Mouse (Mus musculus) spleen, adult 2 months (tissue): ENCODE data around the gene Tmem259. TPM values are rescaled to one million over a fixed set of nuclear protein-coding genes. Genes with fewer than 3 reads are reported as not detected.
A peak's percentile ranks its signal among the peaks of the same experiment; 100 is the strongest.

Experiments used
- DNase-seq, 2 experiments: peaks; one replicate each; pipeline versions ENCODE4 v3.0.0 to v3.0.0-alpha.2; 2012 to 2021; ENCODE audit warnings: low spot score in 2 of 2, low read depth in 1 of 2
- H3K27ac ChIP-seq: fragments of 200-500 bp; 2 replicates; pipeline ENCODE4 v1.5.1; 2012; ENCODE audit warnings: low read length, inconsistent platforms; ENCODE audit not compliant: insufficient read depth
- H3K27me3 ChIP-seq: fragments of 200-500 bp; 2 replicates; pipeline ENCODE4 v1.6.1; 2012; ENCODE audit warnings: mild to moderate bottlenecking, moderate library complexity, low read length, inconsistent platforms; ENCODE audit not compliant: control insufficient read depth, insufficient read depth
- H3K36me3 ChIP-seq: fragments of 200-500 bp; 2 replicates; pipeline ENCODE4 v1.6.1; 2012; ENCODE audit warnings: mild to moderate bottlenecking, low read length, inconsistent platforms; ENCODE audit not compliant: control insufficient read depth, insufficient read depth
- H3K4me1 ChIP-seq: fragments of 200-500 bp; 2 replicates; pipeline ENCODE4 v1.6.1; 2011; ENCODE audit warnings: inconsistent platforms; ENCODE audit not compliant: control insufficient read depth, insufficient read depth, insufficient read length
- H3K4me3 ChIP-seq: fragments of 200-500 bp; 2 replicates; pipeline ENCODE4 v1.5.1; 2011; ENCODE audit warnings: mild to moderate bottlenecking, inconsistent platforms; ENCODE audit not compliant: insufficient read depth, insufficient read length; ENCODE audit errors: extremely low read depth
- CTCF ChIP-seq: fragments of 200-500 bp; IDR thresholded peaks from 2 replicates; pipeline ENCODE4 v1.5.1; 2011; ENCODE audit warnings: mild to moderate bottlenecking, inconsistent platforms; ENCODE audit not compliant: insufficient read depth, insufficient read length, insufficient replicate concordance; ENCODE audit errors: extremely low read depth
- POLR2A ChIP-seq: fragments of 200-500 bp; IDR thresholded peaks from 2 replicates; pipeline ENCODE4 v1.6.1; 2011; ENCODE audit warnings: low read depth, low read length, inconsistent platforms
- WGBS: fragments of 180-500 bp; shearing (Covaris S2); methylation state at CpG from one replicate; pipeline ENCODE4 v1.1.7; 2018; 5-methylcytosine and 5-hydroxymethylcytosine counted together
- polyA plus RNA-seq: library from polyadenylated mRNA; depleted of rRNA; stranded (reverse); fragments of >200 nt; gene quantifications from 2 replicates; pipeline ENCODE4 v1.2.3, GENCODE M21; 2012

The Tmem259 gene
- polyA plus RNA-seq, 1 experiment: 266 TPM

DNA sequence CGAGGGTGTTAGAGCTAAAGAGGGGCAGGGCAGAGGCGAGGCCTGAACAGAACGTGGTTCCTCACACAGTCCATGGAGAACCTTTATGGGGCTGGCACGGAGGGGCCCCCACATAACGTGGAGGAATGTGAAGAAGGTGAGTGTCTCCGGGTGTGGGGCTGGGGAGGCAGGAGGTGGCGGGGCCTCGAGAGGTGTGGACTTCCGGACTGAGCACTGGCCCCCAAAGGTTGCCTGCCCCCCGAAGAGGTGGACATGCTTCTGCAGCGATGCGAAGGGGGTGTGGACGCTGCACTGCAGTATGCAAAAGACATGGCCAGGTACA, 37.2 kb upstream of the Tmem259 start:
- no peak for DNase-seq
- TF ChIP-seq POLR2A (no peak), CTCF (no peak)
- H3K27me3 ChIP-seq: no peaks in the 10 kb centered on the region
- H3K4me1 ChIP-seq: peaks cover 46% of the 10 kb centered on the region; the same call in 1 of the 2 replicates
- H3K27ac ChIP-seq: peak overlapping the region; percentile 92
- WGBS: 83% methylated on average over 13 of the region's 13 CpGs
- no peak overlapping the region for H3K4me3 ChIP-seq
- peaks cover 62% of the 10 kb centered on the region for H3K36me3 ChIP-seq

DNA sequence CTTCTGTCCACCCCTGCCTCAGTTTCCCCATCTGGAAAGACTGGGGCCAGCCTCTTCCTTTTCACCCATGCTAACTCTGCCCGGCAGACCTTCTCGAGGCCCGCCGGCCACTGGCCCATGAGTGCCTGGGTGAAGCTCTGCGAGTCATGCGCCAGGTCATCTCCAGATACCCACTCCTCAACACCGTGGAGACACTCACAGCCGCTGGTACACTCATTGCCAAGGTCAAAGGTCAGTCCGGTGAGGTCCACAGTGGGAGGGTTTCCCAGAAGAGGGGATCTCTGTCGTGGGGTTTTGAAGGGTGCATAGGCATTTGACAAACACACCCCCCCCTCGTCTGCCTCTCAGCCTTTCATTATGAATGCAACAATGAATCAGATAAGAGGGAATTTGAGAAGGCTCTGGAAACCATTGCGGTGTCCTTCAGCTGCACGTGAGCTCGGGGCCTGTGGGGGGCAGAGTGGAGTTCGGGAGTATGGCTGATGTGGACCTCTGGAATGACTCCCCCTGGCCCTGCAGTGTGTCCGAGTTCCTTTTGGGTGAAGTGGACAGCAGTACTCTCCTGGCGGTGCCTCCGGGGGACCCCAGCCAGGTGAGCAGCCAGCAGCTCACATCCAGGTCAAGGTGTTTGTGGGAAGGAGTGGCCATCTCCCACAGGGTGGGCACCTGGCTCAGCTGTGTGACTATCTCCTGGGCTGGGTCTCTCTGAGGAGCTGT, 36.6 kb upstream of the Tmem259 start:
- DNase-seq: no peak
- 85% methylated on average over 18 of the region's 18 CpGs for WGBS
- peaks cover 46% of the 10 kb centered on the region; the same call in 1 of the 2 replicates for H3K4me1 ChIP-seq
- TF ChIP-seq CTCF (no peak), POLR2A (no peak)
- H3K36me3 ChIP-seq: peaks cover 57% of the 10 kb centered on the region
- H3K27me3 ChIP-seq: no peaks in the 10 kb centered on the region
- peak overlapping the region; percentile 92 for H3K27ac ChIP-seq
- H3K4me3 ChIP-seq: no peak overlapping the region

DNA sequence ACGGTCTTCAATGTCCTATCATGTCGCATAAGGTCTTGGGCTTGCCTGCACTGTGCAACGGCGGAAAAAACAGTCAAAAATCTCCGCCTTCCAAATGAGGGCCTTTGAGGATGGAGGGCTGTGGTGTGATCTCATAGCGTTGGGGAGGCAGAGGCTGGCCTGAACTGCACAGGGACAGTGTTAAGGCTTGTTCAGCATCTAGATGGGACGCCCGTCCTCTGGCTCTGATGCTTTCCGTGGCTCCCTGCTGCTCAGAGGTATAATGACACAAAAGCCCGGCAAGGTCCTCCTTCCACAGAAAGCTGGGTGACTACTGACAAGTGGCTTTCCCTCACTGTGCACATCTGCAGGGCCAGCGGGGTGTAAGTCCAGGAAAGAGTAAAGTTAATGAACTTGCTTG, 36.1 kb upstream of the Tmem259 start:
- Histone ChIP-seq H3K36me3 (peaks cover 52% of the 10 kb centered on the region), H3K4me1 (peaks cover 44% of the 10 kb centered on the region; the same call in 1 of the 2 replicates), H3K4me3 (peak overlapping the region; percentile 15; the same call in 1 of the 2 replicates)

DNA sequence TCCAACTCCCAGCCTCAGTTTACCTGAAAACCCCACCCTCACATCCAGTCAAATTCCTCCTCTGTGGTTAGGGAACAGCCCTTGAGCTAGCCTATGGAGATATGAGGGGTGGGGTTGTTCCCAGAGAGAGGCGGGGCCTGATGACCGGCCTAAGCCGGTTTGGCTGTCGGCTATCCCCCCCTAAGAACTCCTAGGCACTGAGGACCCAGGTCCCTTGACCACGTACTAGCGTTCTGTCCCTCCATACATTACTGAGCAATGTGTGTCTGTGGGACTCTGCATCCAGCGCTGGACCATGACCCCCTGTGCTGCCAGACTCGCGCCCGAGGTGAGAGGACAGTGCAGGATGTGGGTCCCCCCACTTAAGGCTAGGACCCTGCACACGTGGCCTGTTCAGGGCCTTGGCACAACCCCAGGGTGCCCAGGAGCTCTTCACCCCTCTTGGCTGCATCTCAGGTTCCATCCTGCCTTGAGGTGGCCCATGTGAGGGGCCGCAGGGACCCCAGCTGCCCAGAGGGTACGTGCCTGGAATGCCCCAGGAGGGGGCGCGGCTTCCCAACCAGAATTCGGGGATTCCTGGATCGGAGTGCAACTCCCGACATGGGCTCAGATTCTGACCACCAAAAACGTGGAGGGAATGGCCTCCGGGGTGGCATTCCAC, 35.5 kb upstream of the Tmem259 start:
- 84% methylated on average over 20 of the region's 20 CpGs for WGBS
- no peak for DNase-seq
- Histone ChIP-seq H3K4me1 (peaks cover 38% of the 10 kb centered on the region; the same call in 1 of the 2 replicates), H3K36me3 (peaks cover 46% of the 10 kb centered on the region), H3K27me3 (no peaks in the 10 kb centered on the region), H3K4me3 (peak overlapping the region; percentile 53), H3K27ac (peak overlapping the region; percentile 92)
- TF ChIP-seq CTCF: no peak
- TF ChIP-seq POLR2A: no peak

More for the DNA sequence above, 36.1 kb upstream of the Tmem259 start:
- Histone ChIP-seq H3K27ac (peak overlapping the region; percentile 92), H3K27me3 (no peaks in the 10 kb centered on the region)
- WGBS: 83% methylated on average over 11 of the region's 11 CpGs
- no peak for DNase-seq
- TF ChIP-seq CTCF (no peak), POLR2A (no peak)

DNA sequence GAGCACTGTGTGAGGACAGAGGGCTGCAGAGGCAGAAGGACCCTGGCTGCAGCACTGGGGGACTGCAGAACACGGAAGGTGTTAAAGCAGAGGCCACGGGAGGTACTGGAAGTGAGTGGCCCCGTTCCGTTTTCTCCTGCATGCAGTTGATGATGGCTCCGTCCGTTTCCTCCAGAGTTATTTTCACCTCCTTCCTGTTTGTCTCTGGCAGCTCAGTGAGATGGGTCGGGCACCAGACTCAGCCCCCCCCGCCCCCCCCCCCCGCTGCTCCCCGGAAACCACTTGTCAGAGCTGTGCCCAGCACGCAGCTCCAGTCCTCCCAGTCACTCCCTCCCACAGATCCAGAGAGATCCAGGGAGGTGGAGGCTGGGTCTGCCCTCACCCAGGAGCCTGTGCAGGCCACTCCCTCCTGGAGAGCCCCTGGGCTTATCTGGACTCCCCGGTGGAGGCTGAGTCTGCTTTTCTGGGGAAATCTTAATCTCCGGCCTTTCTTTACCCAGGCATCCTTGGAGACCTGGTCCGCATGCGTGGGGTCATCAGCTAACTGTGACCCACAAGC, 34.7 kb upstream of the Tmem259 start:
- 11% methylated on average over 15 of the region's 15 CpGs for WGBS
- Histone ChIP-seq H3K36me3 (peaks cover 47% of the 10 kb centered on the region), H3K27ac (peak overlapping the region; percentile 92), H3K4me3 (peak overlapping the region; percentile 53), H3K27me3 (no peaks in the 10 kb centered on the region), H3K4me1 (peaks cover 35% of the 10 kb centered on the region)
- TF ChIP-seq CTCF (no peak), POLR2A (peak; percentile 53; the same call in 1 of the 2 replicates)
- peak in 1 of 2 experiments; percentile 74 for DNase-seq

DNA sequence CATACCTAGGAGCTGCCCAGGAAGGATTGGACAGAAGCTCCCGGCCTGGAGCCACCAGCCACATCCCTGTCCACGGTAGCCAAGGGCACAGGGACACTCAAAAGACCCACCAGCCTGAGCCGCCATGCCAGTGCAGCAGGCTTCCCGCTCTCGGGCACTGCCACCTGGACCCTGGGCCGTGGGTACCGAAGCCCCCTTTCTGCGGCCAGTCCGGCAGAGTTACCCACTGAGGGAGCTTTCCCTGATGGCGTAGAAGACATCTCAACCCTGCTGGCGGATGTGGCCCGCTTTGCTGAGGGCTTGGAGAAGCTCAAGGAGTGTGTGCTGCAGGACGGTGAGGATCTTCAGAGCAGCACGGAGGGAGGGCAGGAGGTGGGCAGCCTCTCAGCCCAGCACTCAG, 33.6 kb upstream of the Tmem259 start:
- H3K4me1 ChIP-seq: peaks cover 30% of the 10 kb centered on the region
- H3K27ac ChIP-seq: peak overlapping the region; percentile 100
- WGBS: 13% methylated on average over 14 of the region's 14 CpGs

More for the DNA sequence above, 33.6 kb upstream of the Tmem259 start:
- peak overlapping the region; percentile 76 for H3K4me3 ChIP-seq
- no peaks in the 10 kb centered on the region for H3K27me3 ChIP-seq
- DNase-seq: no peak
- TF ChIP-seq POLR2A (no peak), CTCF (no peak)
- H3K36me3 ChIP-seq: peaks cover 45% of the 10 kb centered on the region
